Mouse (Mus musculus) E14TG2a.4 (cell line): Measurements from ENCODE around the gene Ccdc157.

Experiments
- CTCF ChIP-seq: conservative IDR thresholded peaks from 2 replicates; pipeline ENCODE4 v1.5.1; 2014; ENCODE audit warnings: low read length
- NANOG ChIP-seq: IDR thresholded peaks from 2 replicates; pipeline ENCODE4 v1.6.1; 2014; ENCODE audit warnings: borderline replicate concordance, low read length, mixed read lengths
- POU5F1 ChIP-seq: IDR thresholded peaks from 2 replicates; pipeline ENCODE4 v1.6.1; 2014; ENCODE audit warnings: low read length, borderline replicate concordance

GRCm38 (mm10) chr11:4193420-4193819, 33.3 kb upstream of the Ccdc157 start:
- TF ChIP-seq CTCF: no peak
- TF ChIP-seq NANOG: no peak
- TF ChIP-seq POU5F1: no peak
